Mouse (Mus musculus) MEL (cell line): ENCODE data around the gene Apbb1ip. TPM values are rescaled to one million over a fixed set of nuclear protein-coding genes. Genes with fewer than 3 reads are reported as not detected.

Experiments used
- DNase-seq: peaks from one replicate; pipeline ENCODE4 v3.0.0; 2011; ENCODE audit warnings: low read depth, low spot score
- H3K27ac ChIP-seq: 2 replicates; pipeline ENCODE4 v1.5.1; 2012; ENCODE audit warnings: low read depth, mild to moderate bottlenecking, control low read depth, low read length, moderate library complexity; ENCODE audit not compliant: control insufficient read depth
- H3K27me3 ChIP-seq, 2 experiments: fragments of 150-350 bp in 1 of 2; sonication (generic) in 1 of 2; 2 replicates each; pipeline ENCODE4 v1.6.1; 2012; ENCODE audit warnings: low read length in 2 of 2, mild to moderate bottlenecking in 2 of 2, improper control_type of control experiment in 1 of 2, moderate library complexity in 1 of 2; ENCODE audit not compliant: insufficient read depth in 2 of 2, control insufficient read depth in 1 of 2
- H3K36me3 ChIP-seq, 2 experiments: 2 replicates each; pipeline ENCODE4 v1.6.1; 2012 to 2014; ENCODE audit warnings: low read length in 2 of 2, improper control_type of control experiment in 1 of 2, inconsistent platforms in 1 of 2, mild to moderate bottlenecking in 1 of 2; ENCODE audit not compliant: insufficient read depth in 2 of 2, control insufficient read depth in 1 of 2
- H3K4me1 ChIP-seq, 2 experiments: fragments of 150-350 bp in 1 of 2; sonication (generic) in 1 of 2; 2 replicates each; pipeline ENCODE4 v1.6.1; 2012; ENCODE audit warnings: low read length in 2 of 2, improper control_type of control experiment in 1 of 2, mild to moderate bottlenecking in 1 of 2; ENCODE audit not compliant: insufficient read depth in 2 of 2, control insufficient read depth in 1 of 2
- H3K4me3 ChIP-seq, 2 experiments: fragments of 150-350 bp in 1 of 2; sonication (generic) in 1 of 2; 2 replicates each; pipeline ENCODE4 v1.5.1; 2012; ENCODE audit warnings: low read depth in 2 of 2, low read length in 2 of 2, mild to moderate bottlenecking in 2 of 2, moderate library complexity in 2 of 2, control low read depth in 1 of 2, improper control_type of control experiment in 1 of 2; ENCODE audit not compliant: control insufficient read depth in 1 of 2, insufficient read depth in 1 of 2
- H3K79me2 ChIP-seq: 2 replicates; pipeline ENCODE4 v1.6.1; 2012; ENCODE audit warnings: mild to moderate bottlenecking, low read length, moderate library complexity; ENCODE audit not compliant: control insufficient read depth, poor library complexity, insufficient read depth
- H3K9ac ChIP-seq: 2 replicates; pipeline ENCODE4 v1.6.1; 2012; ENCODE audit warnings: low read depth, mild to moderate bottlenecking, control low read depth, low read length, moderate library complexity; ENCODE audit not compliant: control insufficient read depth, poor library complexity, severe bottlenecking
- H3K9me3 ChIP-seq: fragments of 150-350 bp; sonication (generic); replicated peaks from 2 replicates; pipeline ENCODE4 v1.6.1; 2012; ENCODE audit warnings: mild to moderate bottlenecking, low read length, improper control_type of control experiment, moderate library complexity; ENCODE audit not compliant: insufficient read depth
- BHLHE40 ChIP-seq: IDR thresholded peaks from 2 replicates; pipeline ENCODE4 v1.6.1; 2012; ENCODE audit warnings: low read depth, mild to moderate bottlenecking, inconsistent platforms, low read length, improper control_type of control experiment, borderline replicate concordance
- CTCF ChIP-seq, 3 experiments: IDR thresholded peaks in 2 of 3; conservative IDR thresholded peaks in 1 of 3; 2 replicates each; pipeline ENCODE4 v1.5.1; 2011 to 2012; ENCODE audit warnings: low read length in 3 of 3, low read depth in 2 of 3, mild to moderate bottlenecking in 2 of 3, improper control_type of control experiment in 1 of 3, inconsistent platforms in 1 of 3, mixed read lengths in 1 of 3, moderate library complexity in 1 of 3; ENCODE audit not compliant: control insufficient read depth in 1 of 3, insufficient read depth in 1 of 3, poor library complexity in 1 of 3, severe bottlenecking in 1 of 3
- ELF1 ChIP-seq: IDR thresholded peaks from 2 replicates; pipeline ENCODE4 v1.6.1; 2014; ENCODE audit warnings: low read depth, mild to moderate bottlenecking, inconsistent platforms, low read length, improper control_type of control experiment, moderate library complexity
- ETS1 ChIP-seq: IDR thresholded peaks from 2 replicates; pipeline ENCODE4 v1.6.1; 2012; ENCODE audit warnings: low read depth, mild to moderate bottlenecking, inconsistent platforms, low read length, improper control_type of control experiment, moderate library complexity
- GABPA ChIP-seq: IDR thresholded peaks from 2 replicates; pipeline ENCODE4 v1.6.1; 2012; ENCODE audit warnings: low read depth, mild to moderate bottlenecking, inconsistent platforms, low read length, improper control_type of control experiment, moderate library complexity
- GATA1 ChIP-seq: IDR thresholded peaks from 2 replicates; pipeline ENCODE4 v1.6.1; 2011; ENCODE audit warnings: low read depth, low read length, improper control_type of control experiment
- JUND ChIP-seq: IDR thresholded peaks from 2 replicates; pipeline ENCODE4 v1.6.1; 2011; ENCODE audit warnings: low read depth, mild to moderate bottlenecking, improper control_type of control experiment, low read length
- MAZ ChIP-seq: IDR thresholded peaks from 2 replicates; pipeline ENCODE4 v1.6.1; 2012; ENCODE audit warnings: low read depth, mild to moderate bottlenecking, inconsistent platforms, low read length, improper control_type of control experiment
- MEF2A ChIP-seq: IDR thresholded peaks from 2 replicates; pipeline ENCODE4 v1.6.1; 2014; ENCODE audit warnings: low read depth, mild to moderate bottlenecking, inconsistent platforms, low read length, improper control_type of control experiment; ENCODE audit not compliant: poor library complexity, insufficient replicate concordance, severe bottlenecking; ENCODE audit errors: extremely low read depth
- MXI1 ChIP-seq: IDR thresholded peaks from 2 replicates; pipeline ENCODE4 v1.6.1; 2011; ENCODE audit warnings: mild to moderate bottlenecking, low read depth, low read length, improper control_type of control experiment
- MYB ChIP-seq: IDR thresholded peaks from 2 replicates; pipeline ENCODE4 v1.6.1; 2011; ENCODE audit warnings: mild to moderate bottlenecking, low read depth, low read length, improper control_type of control experiment
- MYC ChIP-seq: IDR thresholded peaks from 2 replicates; pipeline ENCODE4 v1.6.1; 2011; ENCODE audit warnings: low read depth, mild to moderate bottlenecking, low read length, improper control_type of control experiment, moderate library complexity
- POLR2AphosphoS5 ChIP-seq: IDR thresholded peaks from 2 replicates; pipeline ENCODE4 v1.6.1; 2012; ENCODE audit warnings: low read depth, borderline replicate concordance, mild to moderate bottlenecking, inconsistent platforms, low read length, moderate library complexity, mixed read lengths
- RAD21 ChIP-seq: IDR thresholded peaks from 2 replicates; pipeline ENCODE4 v1.6.1; 2011; ENCODE audit warnings: mild to moderate bottlenecking, low read depth, low read length, improper control_type of control experiment
- TBP ChIP-seq: IDR thresholded peaks from 2 replicates; pipeline ENCODE4 v1.8.0; 2011; ENCODE audit warnings: low read depth, low read length, improper control_type of control experiment
- TCF12 ChIP-seq: IDR thresholded peaks from 2 replicates; pipeline ENCODE4 v1.6.1; 2014; ENCODE audit warnings: low read depth, mild to moderate bottlenecking, inconsistent platforms, low read length, improper control_type of control experiment, moderate library complexity
- UBTF ChIP-seq: IDR thresholded peaks from 2 replicates; pipeline ENCODE4 v1.6.1; 2012; ENCODE audit warnings: low read depth, mild to moderate bottlenecking, inconsistent platforms, low read length, improper control_type of control experiment, moderate library complexity, borderline replicate concordance; ENCODE audit not compliant: insufficient read depth
- USF1 ChIP-seq: IDR thresholded peaks from 2 replicates; pipeline ENCODE4 v1.6.1; 2014; ENCODE audit warnings: low read depth, mild to moderate bottlenecking, inconsistent platforms, low read length, improper control_type of control experiment, moderate library complexity
- ZC3H11A ChIP-seq: IDR thresholded peaks from 2 replicates; pipeline ENCODE4 v1.6.1; 2012; ENCODE audit warnings: low read depth, mild to moderate bottlenecking, inconsistent platforms, low read length, improper control_type of control experiment
- ZKSCAN1 ChIP-seq: IDR thresholded peaks from 2 replicates; pipeline ENCODE4 v1.6.1; 2012; ENCODE audit warnings: low read depth, mild to moderate bottlenecking, inconsistent platforms, low read length, improper control_type of control experiment, moderate library complexity
- ZMIZ1 ChIP-seq: IDR thresholded peaks from 2 replicates; pipeline ENCODE4 v1.6.1; 2012; ENCODE audit warnings: low read depth, mild to moderate bottlenecking, inconsistent platforms, low read length, improper control_type of control experiment, moderate library complexity
- polyA plus RNA-seq, 2 experiments: library from polyadenylated mRNA; stranded (reverse) in 1 of 2; unstranded in 1 of 2; fragments of >175 nt in 1 of 2; fragments of >200 nt in 1 of 2; gene quantifications; 2 replicates each; pipeline versions ENCODE4 v1.2.1 to v1.2.4; 2012; ENCODE audit warnings: low replicate concordance in 2 of 2, low read depth in 1 of 2; ENCODE audit not compliant: insufficient read length in 2 of 2, insufficient read depth in 1 of 2, missing spikeins in 1 of 2
- total RNA-seq: library from RNA; depleted of rRNA; stranded (reverse); fragments of 300-350 nt; gene quantifications from 2 replicates; pipeline ENCODE4 v1.2.3, GENCODE M21; 2012

Apbb1ip gene
- total and polyA plus RNA-seq, 3 experiments: 7.4 to 60.7 TPM; not detected in 1

DNA sequence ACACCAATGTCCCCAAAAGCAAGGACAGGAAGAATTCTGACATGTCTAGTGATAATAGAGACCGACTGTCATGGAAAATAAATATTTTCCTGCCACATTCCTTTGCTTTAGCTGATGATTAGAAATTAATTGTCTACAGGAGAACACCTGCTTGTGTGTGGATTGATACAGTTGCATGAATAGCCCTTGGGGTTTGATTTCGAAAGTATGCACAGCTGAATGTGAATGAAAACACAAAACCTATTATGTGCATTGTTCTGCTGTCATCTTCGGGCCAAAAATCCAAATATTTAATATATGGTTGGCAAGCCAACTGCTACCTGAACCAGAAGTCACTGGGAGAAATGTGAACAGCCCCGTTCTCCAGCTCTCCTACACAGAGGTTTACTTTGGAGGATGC is 78.0 kb downstream of the Apbb1ip start:
- Histone ChIP-seq H3K27ac (no peak overlapping the region), H3K27me3 (no peaks in the 10 kb centered on the region), H3K9ac (no peak overlapping the region), H3K4me1 (no peaks in the 10 kb centered on the region)
- no peak for TF ChIP-seq MEF2A
- no peak for TF ChIP-seq POLR2AphosphoS5
- TF ChIP-seq, all 39 proteins: peak for 0
- no peak for DNase-seq
- no peak overlapping the region for H3K4me3 ChIP-seq
- H3K9me3 ChIP-seq: no peaks in the 10 kb centered on the region
- no peaks in the 10 kb centered on the region for H3K79me2 ChIP-seq
- peaks cover 0 to 19% of the 10 kb centered on the region in 2 experiments; a peak in 2 of 4 replicates for H3K36me3 ChIP-seq

- Histone ChIP-seq H3K9ac (no peak overlapping the region), H3K27me3 (no peaks in the 10 kb centered on the region), H3K4me3 (no peak overlapping the region), H3K79me2 (no peaks in the 10 kb centered on the region), H3K4me1 (no peaks in the 10 kb centered on the region), H3K36me3 (peaks cover 0 to 9% of the 10 kb centered on the region in 2 experiments; a peak in 3 of 4 replicates), H3K9me3 (no peaks in the 10 kb centered on the region), H3K27ac (no peak overlapping the region)
- TF ChIP-seq MXI1 (no peak), ZKSCAN1 (no peak), MYB (no peak), CTCF (IDR thresholded peaks at IDR 0.05 in 2 of 3, conservative IDR thresholded peaks at IDR 0.05 in 1 of 3; ENCODE audit: control insufficient read depth in 1 of 3, insufficient read depth in 1 of 3, low read depth in 2 of 3, low read length in 3 of 3, poor library complexity in 1 of 3, severe bottlenecking in 1 of 3) (no peak), MYC (no peak), GATA1 (no peak), ZMIZ1 (no peak), BHLHE40 (no peak), TCF12 (no peak), RAD21 (no peak), JUND (no peak), ELF1 (no peak), TBP (no peak), MAZ (no peak), ETS1 (no peak), ZC3H11A (no peak), UBTF (no peak), USF1 (no peak), GABPA (no peak)
- DNase-seq: no peak
These were observed 83.6 kb downstream of the Apbb1ip start for GRCm38 (mm10) chr2:22857501-22857900.
